Mouse (Mus musculus): ENCODE results near the gene Trhde.

Gene Trhde

GRCm38 (mm10) chr10:114735678-114736077 is 66.4 kb downstream of the Trhde start:
- WGBS: 69% methylated on average over 5 of the region's 5 CpGs

GRCm38 (mm10) chr10:114735111-114735510 is 67.0 kb downstream of the Trhde start:
- WGBS: 84% methylated on average over 2 of the region's 2 CpGs

GRCm38 (mm10) chr10:114725591-114725990 is 76.5 kb downstream of the Trhde start:
- WGBS: 76% methylated on average over 2 of the region's 2 CpGs

- 41% methylated on average over 6 of the region's 6 CpGs for WGBS
Observed at GRCm38 (mm10) chr10:114671791-114672415, 130.2 kb downstream of the Trhde start.

GRCm38 (mm10) chr10:114593046-114593445 is 209.1 kb downstream of the Trhde start:
- 93% methylated on average over 3 of the region's 3 CpGs for WGBS

GRCm38 (mm10) chr10:114578926-114579325 is 223.2 kb downstream of the Trhde start:
- WGBS: 58% methylated on average over 2 of the region's 2 CpGs

- 95% methylated on average over 1 of the region's 1 CpGs for WGBS
Observed at GRCm38 (mm10) chr10:114567891-114568290, 234.2 kb downstream of the Trhde start.

GRCm38 (mm10) chr10:114509186-114509585 is 292.9 kb downstream of the Trhde start:
- 52% methylated on average over 1 of the region's 1 CpGs for WGBS

GRCm38 (mm10) chr10:114488806-114489205 is 313.3 kb downstream of the Trhde start:
- WGBS: 53% methylated on average over 4 of the region's 4 CpGs

GRCm38 (mm10) chr10:114455591-114455990 is 346.5 kb downstream of the Trhde start:
- WGBS: 80% methylated on average over 3 of the region's 3 CpGs

- 60% methylated on average over 6 of the region's 6 CpGs for WGBS
Observed at GRCm38 (mm10) chr10:114448116-114448515, 354.0 kb downstream of the Trhde start.

GRCm38 (mm10) chr10:114418956-114419530 is 383.1 kb downstream of the Trhde start:
- WGBS: 50% methylated on average over 3 of the region's 3 CpGs

- 66% methylated on average over 2 of the region's 2 CpGs for WGBS
Observed at GRCm38 (mm10) chr10:114415717-114416116, 386.4 kb downstream of the Trhde start.

- WGBS: 52% methylated on average over 7 of the region's 7 CpGs
Observed at GRCm38 (mm10) chr10:114405260-114405659, 396.8 kb downstream of the Trhde start.

- 42% methylated on average over 2 of the region's 2 CpGs for WGBS
Observed at GRCm38 (mm10) chr10:114403795-114404194, 398.3 kb downstream of the Trhde start.

- WGBS: 76% methylated on average over 3 of the region's 3 CpGs
Observed at GRCm38 (mm10) chr10:114370804-114371203, 431.3 kb downstream of the Trhde start.

GRCm38 (mm10) chr10:114363442-114363841 is 438.7 kb downstream of the Trhde start:
- WGBS: 74% methylated on average over 6 of the region's 6 CpGs

GRCm38 (mm10) chr10:114362631-114363030 is 439.5 kb downstream of the Trhde start:
- WGBS: 80% methylated on average over 2 of the region's 2 CpGs
